Mouse (Mus musculus): ENCODE results near the gene Cdc14b.
"Not testable (repeated sequence)": the region's sequence is repeated elsewhere in the genome, so short reads cannot be mapped to it uniquely, and the experiment has no call there.

The Cdc14b gene

GRCm38 (mm10) chr13:64273891-64274844 is 922 bp downstream of the Cdc14b start:
- no peak for DNase-seq (ENCODE audit: low read depth, low spot score)

- DNase-seq (ENCODE audit: low read depth, low spot score): no peak
Measured at GRCm38 (mm10) chr13:64273352-64273751, 1.7 kb downstream of the Cdc14b start.

- DNase-seq (ENCODE audit: low read depth, low spot score): no peak
Measured at GRCm38 (mm10) chr13:64268384-64268783, 6.7 kb downstream of the Cdc14b start.

GRCm38 (mm10) chr13:64267151-64267550 is 7.9 kb downstream of the Cdc14b start:
- no peak for DNase-seq (ENCODE audit: low read depth, low spot score)

GRCm38 (mm10) chr13:64264586-64264985 is 10.5 kb downstream of the Cdc14b start:
- DNase-seq (ENCODE audit: low read depth, low spot score): no peak

- no peak for DNase-seq (ENCODE audit: low read depth, low spot score)
Measured at GRCm38 (mm10) chr13:64259903-64260302, 15.2 kb downstream of the Cdc14b start.

- no peak for DNase-seq (ENCODE audit: low read depth, low spot score)
Measured at GRCm38 (mm10) chr13:64258516-64258821, 16.6 kb downstream of the Cdc14b start.

- no peak for DNase-seq (ENCODE audit: low read depth, low spot score)
Measured at GRCm38 (mm10) chr13:64257814-64258515, 17.1 kb downstream of the Cdc14b start.

GRCm38 (mm10) chr13:64257010-64257813 is 17.9 kb downstream of the Cdc14b start:
- no peak for DNase-seq (ENCODE audit: low read depth, low spot score)

- not testable (repeated sequence) for DNase-seq (ENCODE audit: low read depth, low spot score)
Measured at GRCm38 (mm10) chr13:64254185-64254584, 20.9 kb downstream of the Cdc14b start.

- no peak for DNase-seq (ENCODE audit: low read depth, low spot score)
Measured at GRCm38 (mm10) chr13:64253697-64254096, 21.4 kb downstream of the Cdc14b start.

- no peak for DNase-seq (ENCODE audit: low read depth, low spot score)
Measured at GRCm38 (mm10) chr13:64252147-64252546, 22.9 kb downstream of the Cdc14b start.

GRCm38 (mm10) chr13:64250363-64250762 is 24.7 kb downstream of the Cdc14b start:
- DNase-seq (ENCODE audit: low read depth, low spot score): no peak

GRCm38 (mm10) chr13:64248775-64249524 is 26.1 kb downstream of the Cdc14b start:
- peak; percentile 47 for DNase-seq (ENCODE audit: low read depth, low spot score)

GRCm38 (mm10) chr13:64248161-64248774 is 26.8 kb downstream of the Cdc14b start:
- no peak for DNase-seq (ENCODE audit: low read depth, low spot score)

- DNase-seq (ENCODE audit: low read depth, low spot score): no peak
Measured at GRCm38 (mm10) chr13:64246106-64246505, 29.0 kb downstream of the Cdc14b start.

- DNase-seq (ENCODE audit: low read depth, low spot score): no peak
Measured at GRCm38 (mm10) chr13:64244685-64245261, 30.3 kb downstream of the Cdc14b start.

- DNase-seq (ENCODE audit: low read depth, low spot score): no peak
Measured at GRCm38 (mm10) chr13:64242721-64243120, 32.4 kb downstream of the Cdc14b start.

GRCm38 (mm10) chr13:64240626-64241025 is 34.5 kb downstream of the Cdc14b start:
- no peak for DNase-seq (ENCODE audit: low read depth, low spot score)

GRCm38 (mm10) chr13:64237681-64238157 is 37.4 kb downstream of the Cdc14b start:
- no peak for DNase-seq (ENCODE audit: low read depth, low spot score)
